Mouse (Mus musculus): ENCODE data around the gene Abtb2.

DNA sequence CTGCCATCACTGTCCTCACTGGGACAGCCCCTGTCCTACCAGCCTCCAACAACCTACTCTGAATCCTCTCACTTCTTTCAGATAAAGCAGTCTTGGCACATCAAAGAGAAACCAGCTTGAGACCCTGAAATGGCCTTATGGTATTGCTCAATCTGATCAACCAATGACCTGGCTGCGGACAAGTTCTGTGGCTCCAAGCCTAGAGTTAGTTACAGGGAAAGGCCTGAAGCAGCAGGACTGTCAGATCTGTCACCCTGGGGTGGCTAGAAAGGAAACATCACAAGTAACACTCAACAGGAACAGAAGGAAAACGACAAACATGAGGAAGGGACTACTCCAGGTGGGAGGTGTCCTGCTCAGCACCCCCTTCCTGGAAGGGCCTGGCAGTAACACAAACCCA is 158.4 kb downstream of the Abtb2 start:
- TF ChIP-seq MAFK (IDR thresholded peaks at IDR 0.05; ENCODE audit: insufficient read depth, low read depth, low read length) (no peak), ZNF384 (IDR thresholded peaks at IDR 0.05; ENCODE audit: low read depth, low read length) (no peak), CHD2 (IDR thresholded peaks at IDR 0.05; ENCODE audit: low read depth, low read length) (no peak), ZC3H11A (IDR thresholded peaks at IDR 0.05; ENCODE audit: borderline replicate concordance, low read depth, low read length) (no peak), HCFC1 (IDR thresholded peaks at IDR 0.05; ENCODE audit: borderline replicate concordance, insufficient read depth, low read length) (no peak)

Data from ES-E14 (cell line).